Mouse (Mus musculus) cerebellum, adult 2 months (tissue): ENCODE results near the gene Eepd1. TPM values are rescaled to one million over a fixed set of nuclear protein-coding genes. Genes with fewer than 3 reads are reported as not detected.

Source experiments
- DNase-seq, 2 experiments: peaks; one replicate each; pipeline ENCODE4 v3.0.0; 2021
- H3K27ac ChIP-seq: fragments of 200-500 bp; 2 replicates; pipeline ENCODE4 v1.5.1; 2012; ENCODE audit warnings: low read length, control low read depth, inconsistent platforms; ENCODE audit not compliant: insufficient read depth
- H3K27me3 ChIP-seq: fragments of 200-500 bp; 2 replicates; pipeline ENCODE4 v1.6.1; 2012; ENCODE audit warnings: inconsistent platforms, mild to moderate bottlenecking, low read length, moderate library complexity; ENCODE audit not compliant: control insufficient read depth, insufficient read depth
- H3K4me1 ChIP-seq: fragments of 200-500 bp; 2 replicates; pipeline ENCODE4 v1.6.1; 2011; ENCODE audit warnings: low read length; ENCODE audit not compliant: control insufficient read depth, insufficient read depth
- H3K4me3 ChIP-seq: fragments of 200-500 bp; replicated peaks from 2 replicates; pipeline ENCODE3; 2011; ENCODE audit warnings: mild to moderate bottlenecking, low read depth, low read length, control low read depth; ENCODE audit not compliant: insufficient read depth
- CTCF ChIP-seq: fragments of 200-500 bp; IDR thresholded peaks from 2 replicates; pipeline ENCODE4 v1.5.1; 2011; ENCODE audit warnings: low read depth, mild to moderate bottlenecking, control low read depth, low read length, moderate library complexity, borderline replicate concordance; ENCODE audit not compliant: insufficient read depth
- POLR2A ChIP-seq: fragments of 200-500 bp; IDR thresholded peaks from 2 replicates; pipeline ENCODE4 v1.6.1; 2011; ENCODE audit warnings: low read length, control low read depth, borderline replicate concordance; ENCODE audit not compliant: insufficient read depth
- WGBS: fragments of 180-500 bp; shearing (Covaris S2); methylation state at CpG from one replicate; pipeline ENCODE4 v1.1.7; 2018; 5-methylcytosine and 5-hydroxymethylcytosine counted together
- polyA plus RNA-seq: library from polyadenylated mRNA; depleted of rRNA; stranded (reverse); fragments of >200 nt; gene quantifications from 2 replicates; pipeline ENCODE4 v1.2.3, GENCODE M21; 2012; rRNA removed

Eepd1 gene
- polyA plus RNA-seq, 1 experiment, result 11.0 TPM

GRCm38 (mm10) chr9:25592355-25592955 lies 111.1 kb downstream of the Eepd1 start:
- no peaks in the 10 kb centered on the region; the same call in 1 of the 2 replicates for H3K4me1 ChIP-seq
- 70% methylated on average over 4 of the region's 4 CpGs for WGBS
- no peak for DNase-seq
- no peak overlapping the region for H3K27ac ChIP-seq
- H3K27me3 ChIP-seq, result no peaks in the 10 kb centered on the region
- TF ChIP-seq POLR2A, result no peak
- no peak overlapping the region for H3K4me3 ChIP-seq

GRCm38 (mm10) chr9:25624744-25625143 lies 143.4 kb downstream of the Eepd1 start:
- H3K4me1 ChIP-seq, result no peaks in the 10 kb centered on the region
- DNase-seq, result no peak
- no peak overlapping the region for H3K4me3 ChIP-seq
- WGBS, result 71% methylated on average over 2 of the region's 2 CpGs
- TF ChIP-seq CTCF (no peak), POLR2A (no peak)
- H3K27ac ChIP-seq, result no peak overlapping the region
- H3K27me3 ChIP-seq, result no peaks in the 10 kb centered on the region

- H3K27ac ChIP-seq, result no peak overlapping the region
Measured at GRCm38 (mm10) chr9:25629531-25630099, 148.3 kb downstream of the Eepd1 start.

More at GRCm38 (mm10) chr9:25629531-25630099, 148.3 kb downstream of the Eepd1 start:
- Histone ChIP-seq H3K27me3 (no peaks in the 10 kb centered on the region), H3K4me3 (no peak overlapping the region), H3K4me1 (no peaks in the 10 kb centered on the region)
- no peak for TF ChIP-seq POLR2A
- no peak for TF ChIP-seq CTCF
- no peak for DNase-seq
- 57% methylated on average over 5 of the region's 5 CpGs for WGBS

Other genes starting within 250 kb of the Eepd1 start
- gene Sept7, start 229.1 kb upstream of the Eepd1 start, polyA plus RNA-seq, result 225 and 240 TPM in 2 replicates